In the genomic region with DNA sequence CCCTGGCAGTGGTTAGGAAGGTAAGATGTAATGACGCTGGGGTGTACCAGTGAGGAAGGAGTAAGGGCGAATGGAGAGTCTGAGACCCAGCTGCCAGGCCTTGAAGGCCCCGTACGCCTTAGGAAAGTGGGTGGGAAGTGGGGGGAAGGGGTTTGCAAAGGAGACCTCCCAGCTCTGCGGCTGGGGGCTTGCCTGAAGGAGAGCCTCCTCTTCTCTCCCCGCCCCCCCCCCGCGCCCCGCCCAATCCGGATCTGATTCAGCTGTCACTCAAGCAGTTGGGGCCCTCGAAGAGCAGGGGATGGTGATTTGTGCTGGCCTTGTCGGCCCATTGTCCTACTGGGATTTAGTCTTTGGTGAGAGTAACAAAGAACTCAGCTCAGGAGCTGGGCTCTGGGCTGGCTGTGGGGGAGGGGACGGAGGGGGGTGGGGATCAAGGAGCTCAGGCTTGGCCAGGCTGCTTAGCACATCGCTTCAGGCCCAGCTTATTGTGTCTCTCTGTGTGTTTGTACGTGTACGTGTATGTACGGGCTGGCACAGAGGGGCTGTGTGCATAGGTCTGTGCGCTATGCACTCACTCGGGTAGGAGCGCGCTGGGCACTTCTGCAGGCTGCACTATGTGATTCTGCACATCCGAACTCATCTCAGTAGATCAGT, we compare ENCODE assay signal across 7 mouse cellular contexts.
DNase-seq lines count a peak whose midpoint lies in the region; ATAC-seq and TF ChIP-seq lines count a peak whose summit lies in the region.

No protein-coding gene starts in this region.

- H3K27ac ChIP-seq in stomach, embryonic 14.5 days (ENCODE audit: low read length) = no peak overlapping the region
- no peak overlapping the region for H3K27ac ChIP-seq in stomach, postnatal 0 days (replicated peaks)
- peak overlapping the region; percentile 96 for H3K27ac ChIP-seq in forebrain, embryonic 12.5 days
- H3K27ac ChIP-seq in midbrain, embryonic 10.5 days (replicated peaks) = peak overlapping the region; percentile 95

- peak; percentile 57 for ATAC-seq in stomach, embryonic 14.5 days (ENCODE audit: insufficient number of reproducible peaks, insufficient read depth, low FRiP score, low read depth)
- ATAC-seq in stomach, postnatal 0 days (ENCODE audit: low FRiP score, low TSS enrichment) = no peak
- ATAC-seq in forebrain, embryonic 12.5 days (ENCODE audit: low FRiP score) = peak; percentile 94
- ATAC-seq in inflammation-experienced regulatory T-cells, adult 6 months = no peak

- no peak overlapping the region for H3K9ac ChIP-seq in stomach, embryonic 14.5 days (replicated peaks; ENCODE audit: low read depth, low read length)
- no peak overlapping the region for H3K9ac ChIP-seq in stomach, postnatal 0 days (ENCODE audit: low read length)
- H3K9ac ChIP-seq in forebrain, embryonic 12.5 days = peak overlapping the region; percentile 39

- no peak for DNase-seq in stomach, postnatal 0 days (ENCODE audit: low spot score)
- peak; percentile 93 for DNase-seq in midbrain, embryonic 10.5 days (ENCODE audit: low spot score)
- no peak for DNase-seq in kidney, postnatal 25 days
- no peak for DNase-seq in kidney, adult 8-10 months

- H3K4me2 ChIP-seq in stomach, embryonic 14.5 days (replicated peaks; ENCODE audit: low read depth, low read length) = peak overlapping the region; percentile 27; the same call in 1 of the 2 replicates
- H3K4me2 ChIP-seq in stomach, postnatal 0 days (replicated peaks; ENCODE audit: low read depth) = no peak overlapping the region
- H3K4me2 ChIP-seq in forebrain, embryonic 12.5 days = peak overlapping the region; percentile 45

- H3K4me3 ChIP-seq in stomach, embryonic 14.5 days (ENCODE audit: low read depth, low read length) = no peak overlapping the region
- no peak overlapping the region for H3K4me3 ChIP-seq in stomach, postnatal 0 days (ENCODE audit: low read depth, low read length)
- H3K4me3 ChIP-seq in forebrain, embryonic 12.5 days (replicated peaks) = peak overlapping the region; percentile 17
- H3K4me3 ChIP-seq in midbrain, embryonic 10.5 days = peak overlapping the region; percentile 46

- no peak for TF ChIP-seq CTCF in stomach, postnatal 0 days (IDR thresholded peaks at IDR 0.05; ENCODE audit: low read depth)

- H3K36me3 ChIP-seq in stomach, embryonic 14.5 days (ENCODE audit: control insufficient read depth, insufficient read depth, low read length) = no peaks in the 10 kb centered on the region
- no peaks in the 10 kb centered on the region for H3K36me3 ChIP-seq in stomach, postnatal 0 days (ENCODE audit: control insufficient read depth, insufficient read depth, low read length)
- no peaks in the 10 kb centered on the region for H3K36me3 ChIP-seq in forebrain, embryonic 12.5 days (replicated peaks)
- no peaks in the 10 kb centered on the region for H3K36me3 ChIP-seq in midbrain, embryonic 10.5 days

- no peaks in the 10 kb centered on the region for H3K27me3 ChIP-seq in stomach, embryonic 14.5 days (ENCODE audit: control insufficient read depth, insufficient read depth, low read length)
- H3K27me3 ChIP-seq in stomach, postnatal 0 days (ENCODE audit: control insufficient read depth, insufficient read depth, low read length) = no peaks in the 10 kb centered on the region
- H3K27me3 ChIP-seq in forebrain, embryonic 12.5 days = no peaks in the 10 kb centered on the region
- peaks cover 61% of the 10 kb centered on the region for H3K27me3 ChIP-seq in midbrain, embryonic 10.5 days (ENCODE audit: low read depth, poor library complexity, severe bottlenecking)

- H3K9me3 ChIP-seq in stomach, embryonic 14.5 days (ENCODE audit: control insufficient read depth, low read depth, low read length) = no peaks in the 10 kb centered on the region
- H3K9me3 ChIP-seq in stomach, postnatal 0 days (ENCODE audit: control insufficient read depth, low read length) = no peaks in the 10 kb centered on the region
- no peaks in the 10 kb centered on the region for H3K9me3 ChIP-seq in forebrain, embryonic 12.5 days
- no peaks in the 10 kb centered on the region for H3K9me3 ChIP-seq in midbrain, embryonic 10.5 days (replicated peaks)

- WGBS in stomach, embryonic 14.5 days = 5% methylated on average over 20 of the region's 22 CpGs
- WGBS in stomach, postnatal 0 days = 8% methylated on average over 17 of the region's 22 CpGs
- 1% methylated on average over 21 of the region's 22 CpGs for WGBS in forebrain, embryonic 12.5 days
- WGBS in midbrain, embryonic 10.5 days = 1% methylated on average over 21 of the region's 22 CpGs

- no peak for TF ChIP-seq EP300 in stomach, postnatal 0 days (optimal IDR thresholded peaks at IDR 0.05)

- peaks cover 12% of the 10 kb centered on the region; the same call in 1 of the 2 replicates for H3K4me1 ChIP-seq in stomach, embryonic 14.5 days (ENCODE audit: control insufficient read depth, insufficient read depth, low read length)
- H3K4me1 ChIP-seq in stomach, postnatal 0 days (replicated peaks; ENCODE audit: control insufficient read depth, insufficient read depth) = no peaks in the 10 kb centered on the region
- peaks cover 34% of the 10 kb centered on the region for H3K4me1 ChIP-seq in forebrain, embryonic 12.5 days
- peaks cover 57% of the 10 kb centered on the region for H3K4me1 ChIP-seq in midbrain, embryonic 10.5 days

Comparison
In these comparisons a context has a peak if more than half of its experiments do, and no peak if none do; other contexts are left out.
1. ATAC-seq: peak in stomach, embryonic 14.5 days (single experiment) and forebrain, embryonic 12.5 days (single experiment); none in stomach, postnatal 0 days (single experiment) and inflammation-experienced regulatory T-cells, adult 6 months (single experiment).
2. H3K27ac ChIP-seq: peak in forebrain, embryonic 12.5 days (single experiment) and midbrain, embryonic 10.5 days (single experiment); none in stomach, embryonic 14.5 days (single experiment) and stomach, postnatal 0 days (single experiment).
3. H3K4me3 ChIP-seq: peak in forebrain, embryonic 12.5 days (single experiment) and midbrain, embryonic 10.5 days (single experiment); none in stomach, embryonic 14.5 days (single experiment) and stomach, postnatal 0 days (single experiment).